10 mouse cellular contexts compared by ENCODE assay signal in genomic region chr7:114580426-114580825, GRCm38 (mm10). TPM values are rescaled to one million over a fixed set of nuclear protein-coding genes. Genes with fewer than 3 reads are reported as not detected.
DNase-seq lines count a peak whose midpoint lies in the region; ATAC-seq lines count a peak whose summit lies in the region.
"Had no signal": no experiment of that assay in that cellular context is flagged by ENCODE, and none has a peak within 500 bp of the region (broad histone marks: within the 10 kb centered on the region; RNA-seq: fewer than 3 reads in every experiment).

No protein-coding gene starts in this region.

- WGBS in hindbrain, embryonic 11.5 days = 3% methylated on average over 4 of the region's 4 CpGs
- WGBS in hindbrain, embryonic 13.5 days = 5% methylated on average over 4 of the region's 4 CpGs
- WGBS in midbrain, embryonic 16.5 days = 4% methylated on average over 4 of the region's 4 CpGs

- no peak overlapping the region for H3K4me2 ChIP-seq in hindbrain, embryonic 11.5 days (replicated peaks; ENCODE audit: low read depth, low read length)
- no peak overlapping the region for H3K4me2 ChIP-seq in hindbrain, embryonic 13.5 days
- no peak overlapping the region for H3K4me2 ChIP-seq in midbrain, embryonic 16.5 days (ENCODE audit: low read length)
- H3K4me2 ChIP-seq: embryonic facial prominence, embryonic 13.5 days; liver, embryonic 13.5 days had no signal

- H3K27me3 ChIP-seq in hindbrain, embryonic 11.5 days (ENCODE audit: control insufficient read depth, insufficient read depth, low read length) = no peaks in the 10 kb centered on the region
- H3K27me3 ChIP-seq in hindbrain, embryonic 13.5 days = no peaks in the 10 kb centered on the region
- H3K27me3 ChIP-seq in midbrain, embryonic 16.5 days (ENCODE audit: control insufficient read depth, insufficient read depth, low read depth, low read length) = no peaks in the 10 kb centered on the region
- H3K27me3 ChIP-seq: embryonic facial prominence, embryonic 13.5 days; liver, embryonic 13.5 days had no signal

- H3K36me3 ChIP-seq in hindbrain, embryonic 11.5 days (ENCODE audit: control insufficient read depth, insufficient read depth, low read length) = no peaks in the 10 kb centered on the region
- no peaks in the 10 kb centered on the region for H3K36me3 ChIP-seq in hindbrain, embryonic 13.5 days
- H3K36me3 ChIP-seq in midbrain, embryonic 16.5 days (ENCODE audit: control insufficient read depth, insufficient read depth, low read length) = no peaks in the 10 kb centered on the region
- H3K36me3 ChIP-seq: embryonic facial prominence, embryonic 13.5 days; liver, embryonic 13.5 days had no signal

- peak; percentile 76 for DNase-seq in hindbrain, embryonic 11.5 days (ENCODE audit: low spot score)
- DNase-seq in ES-CJ7 (ENCODE audit: low read depth, low spot score) = peak; percentile 62
- peak; percentile 43 for DNase-seq in brain, embryonic 18.5 days (ENCODE audit: low read depth, low spot score)
- DNase-seq in gastrocnemius, postnatal 10 days = peak; percentile 54
- peak; percentile 74 to 77 for DNase-seq in layer of hippocampus, postnatal 10 days (ENCODE audit: low spot score in 2 of 2)
- DNase-seq: liver, embryonic 13.5 days had no signal

- H3K9me3 ChIP-seq in hindbrain, embryonic 11.5 days (ENCODE audit: control insufficient read depth, low read length) = no peaks in the 10 kb centered on the region
- no peaks in the 10 kb centered on the region for H3K9me3 ChIP-seq in hindbrain, embryonic 13.5 days
- H3K9me3 ChIP-seq in midbrain, embryonic 16.5 days (replicated peaks; ENCODE audit: control insufficient read depth, low read length, poor library complexity, severe bottlenecking) = no peaks in the 10 kb centered on the region
- H3K9me3 ChIP-seq: embryonic facial prominence, embryonic 13.5 days; liver, embryonic 13.5 days had no signal

- no peak overlapping the region for H3K9ac ChIP-seq in hindbrain, embryonic 11.5 days (ENCODE audit: low read depth, low read length)
- no peak overlapping the region for H3K9ac ChIP-seq in hindbrain, embryonic 13.5 days
- no peak overlapping the region for H3K9ac ChIP-seq in midbrain, embryonic 16.5 days (ENCODE audit: low read depth, low read length)
- H3K9ac ChIP-seq: embryonic facial prominence, embryonic 13.5 days; liver, embryonic 13.5 days had no signal

- H3K4me3 ChIP-seq in hindbrain, embryonic 11.5 days (ENCODE audit: low read depth, low read length) = no peak overlapping the region
- no peak overlapping the region for H3K4me3 ChIP-seq in hindbrain, embryonic 13.5 days
- H3K4me3 ChIP-seq in midbrain, embryonic 16.5 days (ENCODE audit: low read depth, low read length) = no peak overlapping the region
- H3K4me3 ChIP-seq: embryonic facial prominence, embryonic 13.5 days; liver, embryonic 13.5 days had no signal

- H3K4me1 ChIP-seq in hindbrain, embryonic 11.5 days (replicated peaks; ENCODE audit: control insufficient read depth, insufficient read depth, low read length) = no peaks in the 10 kb centered on the region
- no peaks in the 10 kb centered on the region for H3K4me1 ChIP-seq in hindbrain, embryonic 13.5 days (replicated peaks)
- no peaks in the 10 kb centered on the region for H3K4me1 ChIP-seq in midbrain, embryonic 16.5 days (ENCODE audit: control insufficient read depth, insufficient read depth, low read length)
- H3K4me1 ChIP-seq: embryonic facial prominence, embryonic 13.5 days; liver, embryonic 13.5 days had no signal

- ATAC-seq in hindbrain, embryonic 11.5 days (ENCODE audit: low FRiP score) = no peak
- ATAC-seq in hindbrain, embryonic 13.5 days (ENCODE audit: low FRiP score) = no peak
- 0 out of 2 replicates have a peak, but pooled peaks have one; percentile 36 for ATAC-seq in midbrain, embryonic 16.5 days
- no peak for ATAC-seq in activated CD4-positive, CD25-positive, alpha-beta regulatory T cell, adult 4 months

- no peak overlapping the region for H3K27ac ChIP-seq in hindbrain, embryonic 11.5 days (ENCODE audit: low read depth, low read length)
- H3K27ac ChIP-seq in hindbrain, embryonic 13.5 days = no peak overlapping the region
- H3K27ac ChIP-seq in midbrain, embryonic 16.5 days (ENCODE audit: low read length) = no peak overlapping the region
- H3K27ac ChIP-seq: embryonic facial prominence, embryonic 13.5 days; liver, embryonic 13.5 days had no signal

RNA-seq across cellular contexts. Expression of gene Cyp2r1, which starts 17.7 kb away (rescaled TPM):
- 0.91 and 2.4 TPM in 2 replicates for polyA plus RNA-seq in hindbrain, embryonic 11.5 days (2014; fragmentation: Nextera tagmentation; extraction: Ambion mirVana)
- polyA plus RNA-seq in hindbrain, embryonic 13.5 days (2015; fragmentation: Nextera tagmentation; extraction: Ambion mirVana) = 1.1 and 1.6 TPM in 2 replicates
- 1 to 10 TPM in 1 of 2 experiments, under 1 TPM in 1; 0.75 to 1.2 TPM for total RNA-seq in gastrocnemius, postnatal 10 days (2021)
- total RNA-seq in layer of hippocampus, postnatal 10 days (2021) = 1 to 10 TPM; 1.2 to 1.6 TPM
- polyA plus RNA-seq in midbrain, embryonic 16.5 days (2015; fragmentation: Nextera tagmentation; extraction: Ambion mirVana) = 1.4 and 1.8 TPM in 2 replicates
- polyA plus RNA-seq in activated CD4-positive, CD25-positive, alpha-beta regulatory T cell, adult 4 months (2017; shearing (Covaris generic)) = under 1 TPM in 1 of 2 experiments, not detected in 1; 0.83 TPM

RNA-seq across cellular contexts. Expression of gene Calca, which starts 55.7 kb away (rescaled TPM):
- polyA plus RNA-seq in hindbrain, embryonic 11.5 days (2014; fragmentation: Nextera tagmentation; extraction: Ambion mirVana) = 9.7 and 10.8 TPM in 2 replicates
- polyA plus RNA-seq in hindbrain, embryonic 13.5 days (2015; fragmentation: Nextera tagmentation; extraction: Ambion mirVana) = 11.6 and 13.8 TPM in 2 replicates
- total RNA-seq in gastrocnemius, postnatal 10 days (2021) = not detected
- 1 to 10 TPM; 1.7 to 2.5 TPM for total RNA-seq in layer of hippocampus, postnatal 10 days (2021)
- 6.0 and 10.0 TPM in 2 replicates for polyA plus RNA-seq in midbrain, embryonic 16.5 days (2015; fragmentation: Nextera tagmentation; extraction: Ambion mirVana)
- polyA plus RNA-seq in activated CD4-positive, CD25-positive, alpha-beta regulatory T cell, adult 4 months (2017; shearing (Covaris generic)) = under 1 TPM in 1 of 2 experiments, not detected in 1; 0.69 TPM
- polyA plus RNA-seq: liver, embryonic 13.5 days had no signal
